Mouse (Mus musculus) embryonic fibroblast, embryonic 13.5 days (primary cell): ENCODE measurements at regions not wholly inside any gene's neighbourhood (a gene's known extent, or its start where the extent isn't known, plus 50 kb on each side); places are given as distances from the start of the nearest gene placed in this dataset.

ENCODE experiments used
- CTCF ChIP-seq: IDR thresholded peaks from 2 replicates; pipeline ENCODE4 v1.5.1; 2011; ENCODE audit warnings: mild to moderate bottlenecking, control low read depth, low read length, moderate library complexity, borderline replicate concordance; ENCODE audit not compliant: insufficient read depth
- POLR2A ChIP-seq: IDR thresholded peaks from 2 replicates; pipeline ENCODE4 v1.6.1; 2011; ENCODE audit warnings: low read depth, mild to moderate bottlenecking, control low read depth, low read length, moderate library complexity

DNA sequence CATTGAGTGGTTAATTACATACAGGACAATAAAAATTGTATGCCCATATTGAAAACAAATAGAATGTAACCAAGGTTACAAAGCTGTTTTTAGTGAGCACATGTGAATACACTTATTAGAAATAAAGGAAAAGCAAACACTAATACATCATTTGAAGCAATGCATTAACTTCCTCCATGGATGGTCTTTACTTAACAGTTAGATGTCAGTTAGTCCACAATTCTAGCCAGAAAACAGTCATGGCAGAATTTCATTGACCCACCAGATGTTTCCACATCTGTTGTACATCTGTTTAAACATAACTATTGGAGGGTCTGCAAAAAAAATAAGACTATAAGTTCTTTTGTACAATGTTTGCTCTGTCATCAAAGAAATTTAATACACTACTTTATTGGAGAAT is 911.2 kb upstream of the Gm12353 start:
- TF ChIP-seq POLR2A: no peak
- no peak for TF ChIP-seq CTCF
